Mouse (Mus musculus): ENCODE results near the gene Iqcd. TPM values are rescaled to one million over a fixed set of nuclear protein-coding genes. Genes with fewer than 3 reads are reported as not detected.

Gene Iqcd
- polyA plus RNA-seq, 1 experiment: 0.91 TPM

DNA sequence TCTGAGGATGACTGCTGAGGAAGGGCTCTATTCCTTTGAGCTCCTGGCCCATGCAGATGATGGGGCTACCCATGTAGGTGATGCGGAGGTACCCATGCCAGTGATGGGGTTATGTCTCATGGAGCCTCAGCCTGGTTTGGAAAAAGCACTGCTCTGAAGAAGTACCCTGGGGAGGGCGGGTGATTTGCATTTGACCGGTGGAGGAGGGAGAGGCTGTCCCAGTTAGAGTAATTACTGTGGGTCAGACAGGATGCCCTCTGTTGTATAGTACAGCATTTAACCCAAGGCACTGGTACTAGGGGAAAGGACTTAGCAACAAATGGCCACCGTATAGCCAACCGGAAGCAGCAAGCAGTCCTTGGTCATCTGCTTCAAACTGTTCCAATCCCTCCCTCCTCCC is 46.0 kb downstream of the Iqcd start:
- Histone ChIP-seq H3K79me2 (ENCODE audit: control insufficient read depth, insufficient read depth) (no peaks in the 10 kb centered on the region), H3K27me3 (ENCODE audit: control insufficient read depth, insufficient read depth, insufficient read length) (peaks cover 37% of the 10 kb centered on the region), H3K36me3 (ENCODE audit: control insufficient read depth, insufficient read depth) (no peaks in the 10 kb centered on the region), H3K4me2 (ENCODE audit: low read depth) (no peak overlapping the region), H3K4me3 (no peak overlapping the region), H3ac (ENCODE audit: control insufficient read depth, insufficient read length) (no peak overlapping the region)
- TF ChIP-seq MYOD1 (IDR thresholded peaks at IDR 0.05; ENCODE audit: control insufficient read depth in 1 of 3, insufficient read length in 2 of 3, low read depth in 2 of 3) (no peak), REST (IDR thresholded peaks at IDR 0.05; ENCODE audit: insufficient read depth, insufficient read length) (no peak), TCF12 (IDR thresholded peaks at IDR 0.05; ENCODE audit: insufficient read depth, poor library complexity, severe bottlenecking) (no peak), POLR2A (IDR thresholded peaks at IDR 0.05; ENCODE audit: insufficient read length, low read depth) (no peak), POLR2AphosphoS2 (IDR thresholded peaks at IDR 0.05; ENCODE audit: insufficient read length, low read depth) (no peak), MAX (IDR thresholded peaks at IDR 0.05; ENCODE audit: low read depth) (no peak), TCF3 (IDR thresholded peaks at IDR 0.05; ENCODE audit: insufficient read length, low read depth) (no peak), USF1 (IDR thresholded peaks at IDR 0.05; ENCODE audit: low read depth) (no peak), SRF (IDR thresholded peaks at IDR 0.05; ENCODE audit: control insufficient read depth, insufficient read length, low read depth) (no peak), MYOG (IDR thresholded peaks at IDR 0.05; ENCODE audit: control insufficient read depth in 1 of 3, insufficient read depth in 1 of 3, insufficient read length in 2 of 3, low read depth in 2 of 3) (no peak), CEBPB (IDR thresholded peaks at IDR 0.05; ENCODE audit: insufficient read depth, poor library complexity, severe bottlenecking) (no peak), E2F4 (IDR thresholded peaks at IDR 0.05; ENCODE audit: insufficient read depth) (no peak)

DNA sequence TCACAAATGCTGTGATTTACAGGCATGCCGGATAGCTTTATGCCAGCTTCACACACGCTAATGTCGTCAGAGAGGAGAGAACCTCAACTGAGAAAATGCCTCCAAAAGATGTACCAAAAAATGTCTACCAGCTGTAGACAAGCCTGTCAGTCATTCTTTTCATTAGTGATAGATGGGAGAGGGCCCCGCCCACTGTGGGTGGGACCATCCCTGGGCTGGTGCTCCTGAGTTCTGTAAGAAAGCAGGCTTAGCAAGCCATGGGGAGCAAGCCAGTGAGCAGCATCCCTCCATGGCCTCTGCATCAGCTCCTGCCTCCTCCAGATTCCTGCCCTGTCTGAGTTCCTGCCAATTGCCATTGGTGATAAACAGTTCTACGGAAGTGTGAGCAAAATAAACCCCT is 46.8 kb downstream of the Iqcd start:
- Histone ChIP-seq H3K4me2 (ENCODE audit: low read depth) (no peak overlapping the region), H3K4me3 (no peak overlapping the region), H3ac (ENCODE audit: control insufficient read depth, insufficient read length) (no peak overlapping the region), H3K79me2 (ENCODE audit: control insufficient read depth, insufficient read depth) (no peaks in the 10 kb centered on the region), H3K36me3 (ENCODE audit: control insufficient read depth, insufficient read depth) (no peaks in the 10 kb centered on the region), H3K27me3 (ENCODE audit: control insufficient read depth, insufficient read depth, insufficient read length) (peaks cover 42% of the 10 kb centered on the region)
- TF ChIP-seq MYOG (IDR thresholded peaks at IDR 0.05; ENCODE audit: control insufficient read depth in 1 of 3, insufficient read depth in 1 of 3, insufficient read length in 2 of 3, low read depth in 2 of 3) (no peak), MYOD1 (IDR thresholded peaks at IDR 0.05; ENCODE audit: control insufficient read depth in 1 of 3, insufficient read length in 2 of 3, low read depth in 2 of 3) (no peak), REST (IDR thresholded peaks at IDR 0.05; ENCODE audit: insufficient read depth, insufficient read length) (no peak), MAX (IDR thresholded peaks at IDR 0.05; ENCODE audit: low read depth) (no peak), POLR2A (IDR thresholded peaks at IDR 0.05; ENCODE audit: insufficient read length, low read depth) (no peak)

DNA sequence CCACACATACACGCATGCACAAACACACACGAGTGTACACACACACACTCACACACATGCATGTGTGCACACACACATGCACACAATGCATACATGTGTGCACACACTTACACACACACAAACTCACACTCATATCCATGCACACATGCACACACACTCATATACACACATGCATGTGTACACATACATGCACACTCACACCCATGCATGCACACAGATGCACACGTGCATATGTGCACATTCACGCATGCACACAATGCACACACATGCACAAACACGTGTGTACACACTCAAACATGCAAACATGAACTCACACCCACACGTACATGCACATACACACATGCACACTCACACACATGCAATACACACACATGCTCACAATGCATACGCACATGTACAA is 51.3 kb downstream of the Iqcd start:
- no peak overlapping the region for H3K4me3 ChIP-seq
- no peak for TF ChIP-seq MAX (IDR thresholded peaks at IDR 0.05; ENCODE audit: low read depth)
- no peak for TF ChIP-seq SRF (IDR thresholded peaks at IDR 0.05; ENCODE audit: control insufficient read depth, insufficient read length, low read depth)
- TF ChIP-seq POLR2A (IDR thresholded peaks at IDR 0.05; ENCODE audit: insufficient read length, low read depth): no peak
- no peak for TF ChIP-seq TCF12 (IDR thresholded peaks at IDR 0.05; ENCODE audit: insufficient read depth, poor library complexity, severe bottlenecking)
- no peak for TF ChIP-seq E2F4 (IDR thresholded peaks at IDR 0.05; ENCODE audit: insufficient read depth)
- no peak for TF ChIP-seq REST (IDR thresholded peaks at IDR 0.05; ENCODE audit: insufficient read depth, insufficient read length)
- no peak for TF ChIP-seq POLR2AphosphoS2 (IDR thresholded peaks at IDR 0.05; ENCODE audit: insufficient read length, low read depth)
- TF ChIP-seq CEBPB (IDR thresholded peaks at IDR 0.05; ENCODE audit: insufficient read depth, poor library complexity, severe bottlenecking): no peak
- no peak for TF ChIP-seq MYOG (IDR thresholded peaks at IDR 0.05; ENCODE audit: control insufficient read depth in 1 of 3, insufficient read depth in 1 of 3, insufficient read length in 2 of 3, low read depth in 2 of 3)
- no peak for TF ChIP-seq MYOD1 (IDR thresholded peaks at IDR 0.05; ENCODE audit: control insufficient read depth in 1 of 3, insufficient read length in 2 of 3, low read depth in 2 of 3)
- TF ChIP-seq USF1 (IDR thresholded peaks at IDR 0.05; ENCODE audit: low read depth): no peak
- no peaks in the 10 kb centered on the region for H3K79me2 ChIP-seq (ENCODE audit: control insufficient read depth, insufficient read depth)
- peaks cover 28% of the 10 kb centered on the region for H3K27me3 ChIP-seq (ENCODE audit: control insufficient read depth, insufficient read depth, insufficient read length)
- H3ac ChIP-seq (ENCODE audit: control insufficient read depth, insufficient read length): no peak overlapping the region
- H3K36me3 ChIP-seq (ENCODE audit: control insufficient read depth, insufficient read depth): no peaks in the 10 kb centered on the region
- H3K4me2 ChIP-seq (ENCODE audit: low read depth): no peak overlapping the region

DNA sequence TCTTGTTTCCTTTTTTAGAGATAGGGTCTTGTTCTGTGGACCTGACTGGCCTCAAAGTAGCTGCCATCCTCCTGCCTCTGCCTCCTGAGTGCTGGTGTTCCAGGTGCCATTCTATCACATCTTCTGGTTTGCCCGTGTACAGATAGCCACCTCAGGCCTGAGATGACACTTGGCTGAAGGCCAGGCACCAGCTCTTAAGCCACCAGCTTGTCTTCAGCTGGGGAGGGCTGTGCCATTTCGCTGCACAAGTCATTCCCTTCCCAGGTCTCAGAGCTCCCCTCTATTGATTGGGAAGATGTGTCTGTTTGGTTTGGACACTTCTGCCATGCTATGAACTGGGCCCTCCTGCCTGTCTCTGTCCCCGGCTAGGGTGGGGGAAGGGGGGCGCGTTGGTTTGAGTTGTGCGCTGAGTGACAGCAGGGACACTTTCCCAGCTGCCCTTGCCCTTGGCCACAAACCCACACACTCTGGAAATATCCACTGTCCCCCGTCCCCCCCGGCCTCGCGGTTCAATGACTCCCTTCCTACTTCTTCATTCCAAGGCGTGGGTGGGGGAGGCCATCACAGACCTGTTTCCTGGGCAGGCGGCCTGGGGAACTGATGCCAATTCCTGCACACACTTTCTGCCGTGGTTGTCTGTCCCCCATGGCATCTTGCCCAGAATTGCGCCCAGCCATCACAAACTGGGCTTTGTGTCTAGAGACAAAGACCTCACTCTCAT is 54.7 kb downstream of the Iqcd start:
- H3K4me2 ChIP-seq (ENCODE audit: low read depth): peak overlapping the region; percentile 56
- peaks cover 31% of the 10 kb centered on the region for H3K27me3 ChIP-seq (ENCODE audit: control insufficient read depth, insufficient read depth, insufficient read length)
- H3K79me2 ChIP-seq (ENCODE audit: control insufficient read depth, insufficient read depth): no peaks in the 10 kb centered on the region
- H3K36me3 ChIP-seq (ENCODE audit: control insufficient read depth, insufficient read depth): no peaks in the 10 kb centered on the region
- no peak overlapping the region for H3ac ChIP-seq (ENCODE audit: control insufficient read depth, insufficient read length)
- no peak overlapping the region for H3K4me3 ChIP-seq
- TF ChIP-seq REST (IDR thresholded peaks at IDR 0.05; ENCODE audit: insufficient read depth, insufficient read length) (no peak), MYOD1 (IDR thresholded peaks at IDR 0.05; ENCODE audit: control insufficient read depth in 1 of 3, insufficient read length in 2 of 3, low read depth in 2 of 3) (peak; percentile 50 to 95 (median 68)), MYOG (IDR thresholded peaks at IDR 0.05; ENCODE audit: control insufficient read depth in 1 of 3, insufficient read depth in 1 of 3, insufficient read length in 2 of 3, low read depth in 2 of 3) (peak in 1 of 3 experiments; percentile 55)

DNA sequence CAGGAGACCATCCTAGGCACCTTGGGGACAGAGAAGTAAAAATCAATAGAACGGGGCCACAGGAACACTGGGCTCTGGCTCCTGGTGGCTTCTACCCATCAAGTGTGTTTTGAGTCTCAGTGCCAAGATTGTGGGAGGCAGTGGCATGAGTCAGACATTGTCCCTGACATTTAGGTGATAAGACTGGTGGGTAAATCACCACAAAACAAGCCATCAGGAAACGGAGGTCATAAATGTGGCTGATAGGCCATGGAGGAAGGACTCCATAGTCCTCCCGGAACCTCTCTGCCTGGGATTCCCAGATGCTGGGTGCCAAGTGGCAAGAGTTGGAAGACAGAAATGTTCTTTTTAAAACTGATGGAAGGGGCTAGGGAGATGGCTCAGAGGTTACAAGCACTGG is 55.4 kb downstream of the Iqcd start:
- peaks cover 35% of the 10 kb centered on the region for H3K27me3 ChIP-seq (ENCODE audit: control insufficient read depth, insufficient read depth, insufficient read length)
- H3K36me3 ChIP-seq (ENCODE audit: control insufficient read depth, insufficient read depth): no peaks in the 10 kb centered on the region
- H3K79me2 ChIP-seq (ENCODE audit: control insufficient read depth, insufficient read depth): no peaks in the 10 kb centered on the region
- no peak overlapping the region for H3K4me3 ChIP-seq
- no peak overlapping the region for H3ac ChIP-seq (ENCODE audit: control insufficient read depth, insufficient read length)
- H3K4me2 ChIP-seq (ENCODE audit: low read depth): peak overlapping the region; percentile 56
- no peak for TF ChIP-seq POLR2A (IDR thresholded peaks at IDR 0.05; ENCODE audit: insufficient read length, low read depth)
- no peak for TF ChIP-seq TCF12 (IDR thresholded peaks at IDR 0.05; ENCODE audit: insufficient read depth, poor library complexity, severe bottlenecking)
- TF ChIP-seq MAX (IDR thresholded peaks at IDR 0.05; ENCODE audit: low read depth): no peak
- no peak for TF ChIP-seq E2F4 (IDR thresholded peaks at IDR 0.05; ENCODE audit: insufficient read depth)
- TF ChIP-seq CEBPB (IDR thresholded peaks at IDR 0.05; ENCODE audit: insufficient read depth, poor library complexity, severe bottlenecking): no peak
- TF ChIP-seq USF1 (IDR thresholded peaks at IDR 0.05; ENCODE audit: low read depth): no peak
- TF ChIP-seq TCF3 (IDR thresholded peaks at IDR 0.05; ENCODE audit: insufficient read length, low read depth): no peak
- no peak for TF ChIP-seq POLR2AphosphoS2 (IDR thresholded peaks at IDR 0.05; ENCODE audit: insufficient read length, low read depth)
- TF ChIP-seq MYOD1 (IDR thresholded peaks at IDR 0.05; ENCODE audit: control insufficient read depth in 1 of 3, insufficient read length in 2 of 3, low read depth in 2 of 3): no peak
- no peak for TF ChIP-seq SRF (IDR thresholded peaks at IDR 0.05; ENCODE audit: control insufficient read depth, insufficient read length, low read depth)
